Mouse (Mus musculus) testis, adult 2 months (tissue): ENCODE data around the gene Ubap1. TPM values are rescaled to one million over a fixed set of nuclear protein-coding genes. Genes with fewer than 3 reads are reported as not detected.
A peak's percentile ranks its signal among the peaks of the same experiment; 100 is the strongest.

Experiments used
- H3K27ac ChIP-seq: fragments of 200-500 bp; 2 replicates; pipeline ENCODE4 v1.5.1; 2012; ENCODE audit warnings: low read depth, low read length; ENCODE audit not compliant: control insufficient read depth, insufficient read depth
- H3K27me3 ChIP-seq: fragments of 200-500 bp; 2 replicates; pipeline ENCODE4 v1.6.1; 2012; ENCODE audit warnings: mild to moderate bottlenecking, low read length, moderate library complexity; ENCODE audit not compliant: control insufficient read depth, insufficient read depth
- H3K36me3 ChIP-seq: fragments of 200-500 bp; 2 replicates; pipeline ENCODE4 v1.6.1; 2012; ENCODE audit warnings: mild to moderate bottlenecking, low read length; ENCODE audit not compliant: control insufficient read depth, insufficient read depth
- H3K4me1 ChIP-seq: fragments of 200-500 bp; 2 replicates; pipeline ENCODE4 v1.6.1; 2012; ENCODE audit warnings: low read length; ENCODE audit not compliant: control insufficient read depth, insufficient read depth
- H3K4me3 ChIP-seq: fragments of 200-500 bp; 2 replicates; pipeline ENCODE4 v1.5.1; 2012; ENCODE audit warnings: low read depth, mild to moderate bottlenecking, low read length, moderate library complexity, mixed read lengths; ENCODE audit not compliant: control insufficient read depth
- CTCF ChIP-seq: fragments of 200-500 bp; IDR thresholded peaks from 2 replicates; pipeline ENCODE4 v1.5.1; 2012; ENCODE audit warnings: low read depth, mild to moderate bottlenecking, inconsistent platforms, low read length, moderate library complexity; ENCODE audit not compliant: control insufficient read depth, insufficient read depth, insufficient replicate concordance
- POLR2A ChIP-seq: fragments of 200-500 bp; IDR thresholded peaks from 2 replicates; pipeline ENCODE4 v1.6.1; 2012; ENCODE audit warnings: low read depth, mild to moderate bottlenecking, inconsistent platforms, low read length, moderate library complexity; ENCODE audit not compliant: control insufficient read depth
- polyA plus RNA-seq: library from polyadenylated mRNA; depleted of rRNA; stranded (reverse); fragments of >200 nt; gene quantifications from 2 replicates; pipeline ENCODE4 v1.2.3, GENCODE M21; 2012

Gene Ubap1
- polyA plus RNA-seq, 1 experiment, result 47.8 TPM

- Histone ChIP-seq H3K27me3 (no peaks in the 10 kb centered on the region), H3K27ac (no peak overlapping the region), H3K36me3 (no peaks in the 10 kb centered on the region), H3K4me3 (no peak overlapping the region), H3K4me1 (no peaks in the 10 kb centered on the region)
- no peak for TF ChIP-seq POLR2A
- TF ChIP-seq CTCF, result no peak
Observed at GRCm38 (mm10) chr4:41331698-41332421, 16.9 kb upstream of the Ubap1 start.

DNA sequence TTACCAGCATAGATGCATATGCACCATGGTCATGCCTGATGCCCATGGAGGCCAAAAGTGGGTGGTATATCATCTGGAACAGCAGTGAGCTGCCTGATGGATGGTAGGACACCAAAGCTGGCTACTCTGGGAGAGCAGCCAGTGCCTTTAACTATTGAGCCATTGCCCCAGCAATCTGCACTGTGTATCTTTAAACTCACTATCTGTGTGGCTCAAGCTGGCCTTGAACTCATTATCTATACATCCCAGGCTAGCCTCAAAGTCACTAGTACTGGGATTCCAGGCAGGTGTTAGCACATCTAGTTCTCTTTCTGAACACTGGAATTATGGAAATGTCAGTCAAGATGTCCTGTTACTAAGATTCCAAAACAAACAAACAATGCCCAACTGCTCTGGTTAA, 12.2 kb upstream of the Ubap1 start:
- TF ChIP-seq CTCF, result no peak
- TF ChIP-seq POLR2A, result no peak
- Histone ChIP-seq H3K27ac (no peak overlapping the region), H3K4me1 (no peaks in the 10 kb centered on the region), H3K36me3 (no peaks in the 10 kb centered on the region), H3K4me3 (no peak overlapping the region), H3K27me3 (no peaks in the 10 kb centered on the region)

DNA sequence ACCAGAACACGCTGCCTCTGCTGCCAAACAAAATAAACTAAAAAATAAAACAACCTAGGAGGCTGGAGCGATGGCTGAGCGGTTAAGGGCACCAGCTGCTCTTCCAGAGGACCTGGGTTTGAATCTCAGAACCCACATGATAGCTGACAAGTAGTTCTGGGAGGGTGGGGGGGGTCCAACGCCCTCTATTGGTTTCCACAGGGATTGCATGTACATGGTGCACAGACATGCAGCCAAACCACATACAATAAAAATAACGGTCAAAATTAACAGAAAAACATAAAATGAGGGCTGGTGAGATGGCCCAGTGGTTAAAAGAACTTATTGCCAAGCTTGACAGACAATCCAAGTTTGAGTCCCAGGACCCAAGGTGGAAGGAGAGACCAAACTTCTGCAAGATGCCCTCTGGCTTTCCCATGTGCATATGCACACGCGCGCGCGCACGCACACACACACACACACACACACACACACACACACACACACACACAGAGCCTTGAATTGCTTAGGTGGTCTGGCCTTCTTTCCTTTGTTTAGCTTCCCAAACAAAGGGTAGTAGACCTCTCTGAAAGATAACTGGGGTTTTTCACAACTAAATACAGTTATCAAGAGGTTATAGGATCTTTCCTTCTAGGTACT, 7.8 kb upstream of the Ubap1 start:
- Histone ChIP-seq H3K4me3 (no peak overlapping the region), H3K4me1 (no peaks in the 10 kb centered on the region)
- TF ChIP-seq POLR2A (no peak), CTCF (0 out of 2 replicates have a peak, but pooled peaks have one; percentile 2)

GRCm38 (mm10) chr4:41346011-41346410, 2.8 kb upstream of the Ubap1 start:
- H3K4me1 ChIP-seq, result peaks cover 2% of the 10 kb centered on the region; the same call in 1 of the 2 replicates
- H3K27me3 ChIP-seq, result no peaks in the 10 kb centered on the region
- no peak overlapping the region for H3K4me3 ChIP-seq
- no peaks in the 10 kb centered on the region for H3K36me3 ChIP-seq
- TF ChIP-seq POLR2A, result no peak
- TF ChIP-seq CTCF, result no peak
- no peak overlapping the region for H3K27ac ChIP-seq

More for the DNA sequence above, 7.8 kb upstream of the Ubap1 start:
- H3K36me3 ChIP-seq, result no peaks in the 10 kb centered on the region
- no peaks in the 10 kb centered on the region for H3K27me3 ChIP-seq
- no peak overlapping the region for H3K27ac ChIP-seq

DNA sequence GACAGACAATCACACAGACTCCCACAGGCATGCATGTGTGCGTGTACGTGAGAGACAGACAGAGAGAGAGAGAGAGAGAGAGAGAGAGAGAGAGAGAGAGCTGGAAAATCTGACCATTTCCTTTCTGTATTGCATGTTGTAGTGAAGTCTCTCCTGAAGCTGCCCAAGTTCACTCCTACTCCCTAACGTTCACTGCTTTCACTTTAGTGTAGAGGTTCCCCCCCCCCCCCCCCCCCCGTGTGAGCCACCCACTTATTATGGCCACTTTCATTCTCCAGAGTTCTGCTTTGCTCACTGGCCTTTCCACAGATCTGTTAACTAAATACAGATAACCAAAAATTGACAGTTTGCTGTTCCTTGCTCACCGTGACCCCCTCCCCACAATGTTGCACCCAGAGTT, 957 bp upstream of the Ubap1 start:
- Histone ChIP-seq H3K4me3 (no peak overlapping the region), H3K4me1 (peaks cover 2% of the 10 kb centered on the region; the same call in 1 of the 2 replicates), H3K27ac (no peak overlapping the region), H3K27me3 (no peaks in the 10 kb centered on the region), H3K36me3 (no peaks in the 10 kb centered on the region)
- TF ChIP-seq CTCF (no peak), POLR2A (no peak)

- Histone ChIP-seq H3K36me3 (no peaks in the 10 kb centered on the region), H3K4me3 (peak overlapping the region; percentile 94), H3K4me1 (peaks cover 2% of the 10 kb centered on the region; the same call in 1 of the 2 replicates), H3K27ac (peak overlapping the region; percentile 64), H3K27me3 (no peaks in the 10 kb centered on the region)
- no peak for TF ChIP-seq POLR2A
- no peak for TF ChIP-seq CTCF
Observed at GRCm38 (mm10) chr4:41349199-41349591, 399 bp downstream of the Ubap1 start.

GRCm38 (mm10) chr4:41352758-41353157, 4.0 kb downstream of the Ubap1 start:
- Histone ChIP-seq H3K36me3 (no peaks in the 10 kb centered on the region), H3K4me3 (no peak overlapping the region), H3K4me1 (peaks cover 2% of the 10 kb centered on the region; the same call in 1 of the 2 replicates), H3K27me3 (no peaks in the 10 kb centered on the region), H3K27ac (no peak overlapping the region)
- TF ChIP-seq CTCF, result no peak
- no peak for TF ChIP-seq POLR2A
